In genomic region chr5:32723981-32724380, GRCm38 (mm10) we compare ENCODE assay signal across 18 mouse cellular contexts.
"Had no signal": no experiment of that assay in that cellular context is flagged by ENCODE, and none has a peak within 500 bp of the region (broad histone marks: within the 10 kb centered on the region; RNA-seq: fewer than 3 reads in every experiment).

No protein-coding gene starts in this region.

- H3K27me3 ChIP-seq: limb, embryonic 13.5 days; liver, embryonic 13.5 days; midbrain, embryonic 13.5 days; neural tube, embryonic 13.5 days had no signal

- H3K9me3 ChIP-seq: liver, embryonic 13.5 days; midbrain, embryonic 13.5 days; neural tube, embryonic 13.5 days had no signal

- H3K4me2 ChIP-seq: limb, embryonic 13.5 days; liver, embryonic 13.5 days; lung, embryonic 14.5 days; midbrain, embryonic 13.5 days; neural tube, embryonic 13.5 days had no signal

- H3K4me3 ChIP-seq: limb, embryonic 10.5 days; limb, embryonic 13.5 days; liver, embryonic 13.5 days; midbrain, embryonic 10.5 days; midbrain, embryonic 13.5 days; myocyte; neural tube, embryonic 13.5 days had no signal

- ATAC-seq: lung, postnatal 0 days; midbrain, embryonic 13.5 days; midbrain, embryonic 16.5 days had no signal

- H3K27ac ChIP-seq: kidney, postnatal 0 days; limb, embryonic 10.5 days; limb, embryonic 13.5 days; liver, embryonic 13.5 days; macrophage; midbrain, embryonic 10.5 days; midbrain, embryonic 13.5 days; neural tube, embryonic 13.5 days had no signal

- H3K9ac ChIP-seq: limb, embryonic 13.5 days; liver, embryonic 13.5 days; lung, embryonic 14.5 days; midbrain, embryonic 13.5 days; neural tube, embryonic 13.5 days had no signal

- H3K4me1 ChIP-seq: midbrain, embryonic 10.5 days; midbrain, embryonic 13.5 days; neural tube, embryonic 13.5 days had no signal

- H3K36me3 ChIP-seq: limb, embryonic 10.5 days; limb, embryonic 13.5 days; liver, embryonic 13.5 days; midbrain, embryonic 10.5 days; midbrain, embryonic 13.5 days; neural tube, embryonic 13.5 days had no signal

- DNase-seq: kidney, adult 2 months; kidney, postnatal 25 days; layer of hippocampus, postnatal 36 days; liver; liver, embryonic 13.5 days; lung, embryonic 14.5 days; retina, postnatal 1 day; thymus, postnatal 25 days had no signal
